Mouse (Mus musculus): ENCODE measurements around the gene Zfp949.

- TF ChIP-seq POLR2A (IDR thresholded peaks at IDR 0.05; ENCODE audit: low read depth, low read length) (no peak), CTCF (IDR thresholded peaks at IDR 0.05; ENCODE audit: extremely low read depth, insufficient read depth, insufficient read length, insufficient replicate concordance) (no peak)
Measured at GRCm38 (mm10) chr9:88525341-88525740, 22.5 kb upstream of the Zfp949 start.
